Mouse (Mus musculus): Measurements from ENCODE around the gene Maml3. TPM values are rescaled to one million over a fixed set of nuclear protein-coding genes. Genes with fewer than 3 reads are reported as not detected.
A peak's percentile ranks its signal among the peaks of the same experiment; 100 is the strongest.

Maml3 gene
- total and polyA plus RNA-seq, 3 experiments, result 5.3 to 7.8 (median 7.8) TPM

GRCm38 (mm10) chr3:52046027-52046700 is 58.7 kb downstream of the Maml3 start:
- DNase-seq, result peak; percentile 89

DNA sequence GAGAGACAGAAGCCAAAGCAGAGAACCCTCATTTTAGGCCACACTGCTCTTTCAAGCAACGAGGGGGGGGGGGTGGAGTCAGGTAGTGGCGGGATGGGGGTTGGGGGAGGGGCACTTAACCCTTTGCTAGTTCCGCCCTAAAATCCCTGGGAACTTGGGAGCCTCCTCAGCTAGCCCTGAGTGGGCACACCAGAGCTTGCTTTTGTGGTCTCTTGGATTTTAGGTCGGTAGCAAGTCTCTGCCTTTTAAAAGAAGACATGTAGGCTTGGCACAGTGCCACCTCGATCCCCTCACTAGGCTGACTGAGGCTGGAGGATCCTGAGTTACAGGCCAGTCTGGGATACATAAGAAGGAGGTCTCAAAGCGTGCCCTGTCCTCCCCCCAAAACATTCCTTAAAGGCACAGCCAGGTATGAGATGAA is 59.6 kb downstream of the Maml3 start:
- DNase-seq, result peak; percentile 26

- DNase-seq, result peak; percentile 68
Observed at GRCm38 (mm10) chr3:52044651-52045050, 60.2 kb downstream of the Maml3 start.

DNA sequence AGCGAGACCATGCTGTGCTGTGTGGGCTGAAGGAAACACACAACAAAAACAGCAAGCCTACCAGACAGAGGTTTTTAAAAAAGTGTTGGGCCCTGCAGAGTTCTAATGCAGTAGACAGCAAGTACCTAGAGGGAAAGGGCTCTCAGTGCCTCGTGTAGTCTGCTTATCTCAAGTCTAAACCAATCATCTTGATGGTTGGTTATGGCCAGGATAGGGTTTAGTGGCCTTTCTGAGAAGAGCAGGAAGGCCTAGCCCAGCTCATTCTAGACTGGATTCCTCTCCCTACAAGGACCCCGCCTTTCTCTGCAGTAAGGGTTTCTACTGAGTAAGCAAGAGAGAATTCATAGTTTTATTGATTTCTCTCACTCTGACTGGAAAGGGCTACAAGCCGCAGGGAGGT is 61.0 kb downstream of the Maml3 start:
- no peak for DNase-seq

DNA sequence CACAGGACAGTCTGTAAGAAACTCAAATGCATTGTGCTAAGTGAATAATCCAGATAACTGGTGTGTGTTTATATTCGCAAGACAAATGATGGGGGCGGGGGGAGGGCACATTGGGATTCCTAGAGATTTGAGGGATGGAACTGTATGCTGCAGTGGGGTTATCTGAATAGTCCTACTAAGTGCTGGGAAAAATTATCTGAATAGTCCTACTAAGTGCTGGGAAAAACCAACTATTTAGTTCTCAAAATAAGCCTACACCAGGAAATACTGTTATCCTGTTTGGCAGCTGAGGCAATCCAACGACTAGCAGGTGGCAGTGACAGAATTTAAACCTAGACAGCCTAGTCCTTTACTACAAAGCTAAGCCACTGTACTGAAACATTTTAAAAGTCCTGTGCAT is 62.2 kb downstream of the Maml3 start:
- DNase-seq, result no peak

- DNase-seq, result peak; percentile 27
Observed at GRCm38 (mm10) chr3:52039958-52040357, 64.9 kb downstream of the Maml3 start.

GRCm38 (mm10) chr3:52037260-52037659 is 67.6 kb downstream of the Maml3 start:
- DNase-seq, result no peak

DNA sequence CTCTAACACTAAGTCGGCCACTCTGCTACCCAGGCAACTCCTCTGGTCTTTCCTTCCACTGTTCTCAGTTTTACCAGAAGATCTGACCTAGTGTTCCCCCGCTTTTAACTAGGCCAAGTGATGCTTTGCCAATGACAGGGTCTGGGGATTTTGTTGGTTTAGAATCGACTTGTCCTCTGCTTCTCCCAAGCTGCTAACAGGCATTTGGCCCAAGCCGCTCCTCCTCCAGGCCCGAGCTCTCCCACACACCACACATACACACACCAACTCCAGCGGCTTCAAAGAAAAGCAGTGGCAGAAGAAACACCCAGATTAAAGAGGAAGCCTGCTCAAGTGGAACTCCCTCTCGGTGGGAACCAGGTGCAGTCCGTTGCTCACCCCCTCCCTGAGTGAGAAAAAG is 69.5 kb downstream of the Maml3 start:
- no peak for DNase-seq

GRCm38 (mm10) chr3:52033857-52034588 is 70.9 kb downstream of the Maml3 start:
- DNase-seq, result no peak

- DNase-seq, result no peak
Observed at GRCm38 (mm10) chr3:52031327-52031726, 73.5 kb downstream of the Maml3 start.

GRCm38 (mm10) chr3:52030114-52030513 is 74.8 kb downstream of the Maml3 start:
- peak; percentile 17 for DNase-seq

DNA sequence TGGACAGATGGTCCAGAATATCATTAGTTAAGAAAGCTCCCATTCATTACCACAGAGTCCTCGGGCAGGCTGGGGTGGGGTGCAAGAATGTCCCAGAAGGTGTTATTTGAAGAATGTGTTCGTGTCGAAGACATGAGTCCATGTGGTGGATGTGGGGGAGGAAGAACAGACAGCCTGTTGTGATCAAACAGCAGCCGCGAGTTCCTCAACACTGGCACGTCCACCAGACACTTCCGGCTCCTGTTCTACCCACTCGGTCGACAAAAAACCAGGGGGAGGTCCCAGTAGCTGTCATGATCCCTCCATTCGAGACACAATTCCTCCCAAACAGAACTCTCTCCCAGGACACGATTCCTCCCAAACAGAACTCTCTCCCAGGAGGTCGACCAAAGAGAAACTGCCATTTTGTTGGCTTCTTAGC is 75.2 kb downstream of the Maml3 start:
- DNase-seq, result peak; percentile 39

GRCm38 (mm10) chr3:52027972-52028371 is 76.9 kb downstream of the Maml3 start:
- DNase-seq, result no peak

DNA sequence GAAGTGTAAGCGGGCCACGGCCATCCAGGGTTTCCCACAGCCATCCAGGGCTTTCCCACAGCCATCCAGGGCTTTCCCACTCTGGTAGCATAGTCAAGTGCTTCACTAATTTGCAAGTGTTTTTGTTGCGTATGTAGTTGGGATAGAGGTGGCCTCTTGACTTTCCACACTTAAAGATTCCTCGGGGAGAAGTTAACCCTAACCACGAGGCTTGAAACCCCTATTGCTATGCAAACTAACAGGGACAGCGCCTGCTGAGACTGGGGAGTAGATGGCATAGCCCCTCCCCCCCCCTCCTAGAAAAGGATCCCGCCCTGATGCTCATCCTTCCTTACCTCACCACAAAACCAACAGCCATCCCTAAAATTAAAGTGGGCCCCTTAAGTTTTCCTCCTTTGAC is 82.4 kb downstream of the Maml3 start:
- no peak for DNase-seq

DNA sequence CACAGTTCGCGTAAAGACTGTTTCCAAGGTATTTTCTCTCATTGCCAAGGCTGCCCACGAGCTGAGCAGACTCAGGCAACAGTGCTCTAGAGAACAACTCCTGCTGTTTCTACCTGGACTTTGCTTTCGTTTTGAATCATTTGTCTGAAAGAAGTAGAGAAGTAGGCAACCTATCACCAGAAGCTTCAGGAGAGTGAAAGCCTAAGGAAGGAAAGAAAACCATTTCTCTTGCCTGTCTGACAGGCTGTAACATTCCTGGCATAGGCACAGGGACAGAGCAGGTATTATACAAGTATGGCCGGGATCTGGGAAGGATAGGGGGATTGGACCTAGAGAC is 86.8 kb downstream of the Maml3 start:
- no peak for DNase-seq

GRCm38 (mm10) chr3:52017439-52018102 is 87.3 kb downstream of the Maml3 start:
- DNase-seq, result no peak

- no peak for DNase-seq
Observed at GRCm38 (mm10) chr3:52016178-52016577, 88.7 kb downstream of the Maml3 start.

DNA sequence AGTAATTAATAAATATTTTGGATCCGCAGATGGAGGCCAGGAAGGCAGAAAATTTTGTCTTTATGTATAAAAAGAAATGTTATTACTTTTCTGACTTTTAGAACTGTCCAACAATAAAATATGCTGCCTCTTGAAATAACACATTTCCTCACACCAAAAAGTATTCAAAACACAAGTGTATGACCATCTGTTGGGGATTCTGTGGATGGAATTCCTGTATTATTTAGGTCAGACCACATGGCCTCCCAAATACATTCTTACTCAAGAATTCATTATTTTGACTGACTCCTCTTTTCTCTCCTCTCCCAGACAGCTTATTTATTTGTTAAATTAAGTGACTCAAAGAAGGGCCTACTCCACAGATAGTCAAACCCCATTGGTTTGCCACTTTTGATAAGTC is 89.3 kb downstream of the Maml3 start:
- no peak for DNase-seq

GRCm38 (mm10) chr3:52011032-52011710 is 93.7 kb downstream of the Maml3 start:
- no peak for DNase-seq

DNA sequence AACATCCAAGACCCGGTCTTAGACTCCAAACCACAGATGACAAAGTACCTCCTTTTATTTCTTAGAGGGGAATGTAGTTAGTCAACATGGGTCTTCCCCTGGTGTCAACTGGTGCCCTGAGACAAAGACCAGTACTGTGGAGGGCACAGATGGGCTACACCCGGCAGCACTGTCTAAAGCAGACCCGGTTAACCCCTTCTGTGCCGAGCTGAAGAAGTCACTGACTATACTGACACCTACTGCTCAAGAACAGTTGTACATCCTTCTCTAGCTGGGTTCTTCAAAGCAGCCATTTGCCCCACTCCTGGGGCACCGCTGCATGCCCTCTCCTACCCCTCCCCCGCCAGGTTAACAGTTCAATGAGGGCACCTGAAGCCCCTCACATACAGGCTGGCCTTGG is 95.6 kb downstream of the Maml3 start:
- no peak for DNase-seq

DNA sequence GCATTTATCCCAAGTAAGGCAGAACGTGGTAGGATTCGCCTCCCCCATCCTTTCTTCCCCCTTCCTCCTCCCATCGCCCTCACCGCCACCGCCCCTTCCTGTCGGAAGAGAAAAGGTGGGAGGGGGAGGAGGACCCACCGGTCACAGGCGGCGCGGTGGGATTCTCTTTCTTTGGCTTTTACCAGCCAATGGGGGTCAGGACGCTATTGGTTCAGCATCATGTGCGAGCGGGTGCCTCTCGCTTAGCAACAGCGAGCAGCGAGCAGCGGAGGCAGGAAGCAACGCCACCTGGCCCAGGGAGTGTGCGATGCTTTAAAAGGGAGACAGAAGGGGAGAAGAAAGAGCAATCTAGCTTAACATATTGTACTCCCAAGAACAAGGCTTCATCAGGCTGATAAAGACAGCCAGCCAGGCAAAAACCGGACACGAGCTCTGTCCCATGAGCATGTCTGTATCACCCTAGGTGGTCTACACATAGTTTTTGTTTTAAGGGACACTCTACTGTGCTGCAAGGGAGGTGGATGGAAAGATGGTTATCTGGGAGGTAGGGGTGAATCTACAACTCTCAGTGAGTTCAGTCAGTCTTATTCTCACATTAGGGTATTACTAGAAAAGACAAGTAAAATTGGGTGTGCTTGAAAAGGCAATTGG is 97.1 kb downstream of the Maml3 start:
- DNase-seq, result peak; percentile 48

- DNase-seq, result no peak
Observed at GRCm38 (mm10) chr3:52006721-52007330, 98.0 kb downstream of the Maml3 start.

Data from adrenal gland, adult 2 months (tissue).